Mouse (Mus musculus) heart, adult 2 months (tissue): Measurements from ENCODE around the gene BC107364.
"Not testable (repeated sequence)": the region's sequence is repeated elsewhere in the genome, so short reads cannot be mapped to it uniquely, and the experiment has no call there.

Source experiments
- EP300 ChIP-seq: fragments of 200-500 bp; IDR thresholded peaks from 2 replicates; pipeline ENCODE4 v1.6.1; 2011; ENCODE audit warnings: low read depth, low read length, control low read depth; ENCODE audit not compliant: insufficient read depth
- POLR2A ChIP-seq: fragments of 200-500 bp; IDR thresholded peaks from 2 replicates; pipeline ENCODE4 v1.6.1; 2011; ENCODE audit warnings: mild to moderate bottlenecking, low read depth, low read length, control low read depth; ENCODE audit not compliant: insufficient read depth

- TF ChIP-seq EP300, POLR2A: not testable (repeated sequence)
These were observed at the start of gene BC107364 for GRCm38 (mm10) chr3:96452262-96452661.
